Mouse (Mus musculus): Measurements from ENCODE around the gene Gm17268. TPM values are rescaled to one million over a fixed set of nuclear protein-coding genes. Genes with fewer than 3 reads are reported as not detected.

Gene Gm17268
- polyA plus RNA-seq, 1 experiment from 2014 or later = not detected

GRCm38 (mm10) chr11:82004810-82005209 is 33.6 kb downstream of the Gm17268 start:
- WGBS = 84% methylated on average over 2 of the region's 2 CpGs
- DNase-seq (ENCODE audit: low spot score) (no peak), ATAC-seq (replicated peaks; ENCODE audit: low FRiP score) (no peak)
- H3K9ac ChIP-seq (ENCODE audit: low read length) = no peak overlapping the region
- no peak overlapping the region for H3K4me3 ChIP-seq (ENCODE audit: low read depth, low read length)
- no peaks in the 10 kb centered on the region for H3K9me3 ChIP-seq (ENCODE audit: control insufficient read depth, low read length)
- no peaks in the 10 kb centered on the region for H3K4me1 ChIP-seq (replicated peaks; ENCODE audit: control insufficient read depth, insufficient read depth, low read length)
- H3K4me2 ChIP-seq (ENCODE audit: low read depth, low read length, severe bottlenecking) = no peak overlapping the region
- H3K27me3 ChIP-seq (ENCODE audit: control insufficient read depth, insufficient read depth, low read length) = no peaks in the 10 kb centered on the region
- no peak overlapping the region for H3K27ac ChIP-seq (ENCODE audit: low read depth, low read length)
- H3K36me3 ChIP-seq (ENCODE audit: control insufficient read depth, insufficient read depth, low read length) = no peaks in the 10 kb centered on the region

GRCm38 (mm10) chr11:82000581-82000980 is 37.8 kb downstream of the Gm17268 start:
- no peaks in the 10 kb centered on the region for H3K4me1 ChIP-seq (replicated peaks; ENCODE audit: control insufficient read depth, insufficient read depth, low read length)
- DNase-seq (ENCODE audit: low spot score) (no peak), ATAC-seq (replicated peaks; ENCODE audit: low FRiP score) (no peak)
- H3K9me3 ChIP-seq (ENCODE audit: control insufficient read depth, low read length) = no peaks in the 10 kb centered on the region
- no peaks in the 10 kb centered on the region for H3K27me3 ChIP-seq (ENCODE audit: control insufficient read depth, insufficient read depth, low read length)
- 61% methylated on average over 5 of the region's 5 CpGs for WGBS
- no peak overlapping the region for H3K4me2 ChIP-seq (ENCODE audit: low read depth, low read length, severe bottlenecking)
- no peak overlapping the region for H3K4me3 ChIP-seq (ENCODE audit: low read depth, low read length)
- no peak overlapping the region for H3K27ac ChIP-seq (ENCODE audit: low read depth, low read length)
- no peak overlapping the region for H3K9ac ChIP-seq (ENCODE audit: low read length)
- no peaks in the 10 kb centered on the region for H3K36me3 ChIP-seq (ENCODE audit: control insufficient read depth, insufficient read depth, low read length)

- Histone ChIP-seq H3K9me3 (ENCODE audit: control insufficient read depth, low read length) (no peaks in the 10 kb centered on the region), H3K36me3 (ENCODE audit: control insufficient read depth, insufficient read depth, low read length) (no peaks in the 10 kb centered on the region), H3K9ac (ENCODE audit: low read length) (no peak overlapping the region), H3K4me3 (ENCODE audit: low read depth, low read length) (no peak overlapping the region), H3K4me1 (replicated peaks; ENCODE audit: control insufficient read depth, insufficient read depth, low read length) (no peaks in the 10 kb centered on the region), H3K4me2 (ENCODE audit: low read depth, low read length, severe bottlenecking) (no peak overlapping the region), H3K27ac (ENCODE audit: low read depth, low read length) (no peak overlapping the region), H3K27me3 (ENCODE audit: control insufficient read depth, insufficient read depth, low read length) (no peaks in the 10 kb centered on the region)
- no peak for ATAC-seq (replicated peaks; ENCODE audit: low FRiP score)
- 91% methylated on average over 4 of the region's 4 CpGs for WGBS
- no peak for DNase-seq (ENCODE audit: low spot score)
Measured at GRCm38 (mm10) chr11:81999469-81999868, 38.9 kb downstream of the Gm17268 start.

- ATAC-seq (replicated peaks; ENCODE audit: low FRiP score) (no peak), DNase-seq (ENCODE audit: low spot score) (no peak)
- H3K4me3 ChIP-seq (ENCODE audit: low read depth, low read length) = no peak overlapping the region
- no peak overlapping the region for H3K27ac ChIP-seq (ENCODE audit: low read depth, low read length)
- 92% methylated on average over 3 of the region's 3 CpGs for WGBS
- H3K27me3 ChIP-seq (ENCODE audit: control insufficient read depth, insufficient read depth, low read length) = no peaks in the 10 kb centered on the region
- no peak overlapping the region for H3K9ac ChIP-seq (ENCODE audit: low read length)
- H3K36me3 ChIP-seq (ENCODE audit: control insufficient read depth, insufficient read depth, low read length) = no peaks in the 10 kb centered on the region
- no peak overlapping the region for H3K4me2 ChIP-seq (ENCODE audit: low read depth, low read length, severe bottlenecking)
- no peaks in the 10 kb centered on the region for H3K4me1 ChIP-seq (replicated peaks; ENCODE audit: control insufficient read depth, insufficient read depth, low read length)
- H3K9me3 ChIP-seq (ENCODE audit: control insufficient read depth, low read length) = no peaks in the 10 kb centered on the region
Measured at GRCm38 (mm10) chr11:81998646-81999045, 39.7 kb downstream of the Gm17268 start.

GRCm38 (mm10) chr11:81997085-81997484 is 41.3 kb downstream of the Gm17268 start:
- DNase-seq (ENCODE audit: low spot score) (no peak), ATAC-seq (replicated peaks; ENCODE audit: low FRiP score) (no peak)
- Histone ChIP-seq H3K4me1 (replicated peaks; ENCODE audit: control insufficient read depth, insufficient read depth, low read length) (no peaks in the 10 kb centered on the region), H3K9me3 (ENCODE audit: control insufficient read depth, low read length) (no peaks in the 10 kb centered on the region), H3K4me2 (ENCODE audit: low read depth, low read length, severe bottlenecking) (no peak overlapping the region), H3K27me3 (ENCODE audit: control insufficient read depth, insufficient read depth, low read length) (no peaks in the 10 kb centered on the region), H3K27ac (ENCODE audit: low read depth, low read length) (no peak overlapping the region), H3K36me3 (ENCODE audit: control insufficient read depth, insufficient read depth, low read length) (no peaks in the 10 kb centered on the region), H3K4me3 (ENCODE audit: low read depth, low read length) (no peak overlapping the region), H3K9ac (ENCODE audit: low read length) (no peak overlapping the region)
- 89% methylated on average over 5 of the region's 5 CpGs for WGBS

GRCm38 (mm10) chr11:81996172-81996841 is 42.1 kb downstream of the Gm17268 start:
- no peaks in the 10 kb centered on the region for H3K36me3 ChIP-seq (ENCODE audit: control insufficient read depth, insufficient read depth, low read length)
- H3K4me1 ChIP-seq (replicated peaks; ENCODE audit: control insufficient read depth, insufficient read depth, low read length) = no peaks in the 10 kb centered on the region
- 67% methylated on average over 10 of the region's 10 CpGs for WGBS
- no peak overlapping the region for H3K9ac ChIP-seq (ENCODE audit: low read length)
- no peak overlapping the region for H3K4me3 ChIP-seq (ENCODE audit: low read depth, low read length)
- no peaks in the 10 kb centered on the region for H3K9me3 ChIP-seq (ENCODE audit: control insufficient read depth, low read length)
- no peaks in the 10 kb centered on the region for H3K27me3 ChIP-seq (ENCODE audit: control insufficient read depth, insufficient read depth, low read length)
- ATAC-seq (replicated peaks; ENCODE audit: low FRiP score) (no peak), DNase-seq (ENCODE audit: low spot score) (peak; percentile 89)
- H3K4me2 ChIP-seq (ENCODE audit: low read depth, low read length, severe bottlenecking) = no peak overlapping the region
- H3K27ac ChIP-seq (ENCODE audit: low read depth, low read length) = no peak overlapping the region

GRCm38 (mm10) chr11:81983146-81983545 is 55.2 kb downstream of the Gm17268 start:
- 37% methylated on average over 5 of the region's 5 CpGs for WGBS
- no peak overlapping the region for H3K27ac ChIP-seq (ENCODE audit: low read depth, low read length)

GRCm38 (mm10) chr11:81982191-81982590 is 56.2 kb downstream of the Gm17268 start:
- Histone ChIP-seq H3K9ac (ENCODE audit: low read length) (no peak overlapping the region), H3K27me3 (ENCODE audit: control insufficient read depth, insufficient read depth, low read length) (no peaks in the 10 kb centered on the region), H3K9me3 (ENCODE audit: control insufficient read depth, low read length) (no peaks in the 10 kb centered on the region), H3K4me3 (ENCODE audit: low read depth, low read length) (no peak overlapping the region), H3K4me2 (ENCODE audit: low read depth, low read length, severe bottlenecking) (no peak overlapping the region), H3K27ac (ENCODE audit: low read depth, low read length) (no peak overlapping the region), H3K36me3 (ENCODE audit: control insufficient read depth, insufficient read depth, low read length) (no peaks in the 10 kb centered on the region), H3K4me1 (replicated peaks; ENCODE audit: control insufficient read depth, insufficient read depth, low read length) (0 out of 2 replicates have a peak, but pooled peaks cover 3% of the 10 kb centered on the region)
- ATAC-seq (replicated peaks; ENCODE audit: low FRiP score) (no peak), DNase-seq (ENCODE audit: low spot score) (no peak)
- WGBS = 46% methylated on average over 11 of the region's 11 CpGs

More at GRCm38 (mm10) chr11:81983146-81983545, 55.2 kb downstream of the Gm17268 start:
- DNase-seq (ENCODE audit: low spot score) = peak; percentile 72
- no peak overlapping the region for H3K4me3 ChIP-seq (ENCODE audit: low read depth, low read length)
- H3K27me3 ChIP-seq (ENCODE audit: control insufficient read depth, insufficient read depth, low read length) = no peaks in the 10 kb centered on the region
- H3K36me3 ChIP-seq (ENCODE audit: control insufficient read depth, insufficient read depth, low read length) = no peaks in the 10 kb centered on the region
- no peak for ATAC-seq (replicated peaks; ENCODE audit: low FRiP score)
- H3K4me1 ChIP-seq (replicated peaks; ENCODE audit: control insufficient read depth, insufficient read depth, low read length) = 0 out of 2 replicates have a peak, but pooled peaks cover 3% of the 10 kb centered on the region
- no peak overlapping the region for H3K4me2 ChIP-seq (ENCODE audit: low read depth, low read length, severe bottlenecking)
- H3K9ac ChIP-seq (ENCODE audit: low read length) = no peak overlapping the region
- no peaks in the 10 kb centered on the region for H3K9me3 ChIP-seq (ENCODE audit: control insufficient read depth, low read length)

Measured in forebrain, embryonic 11.5 days (tissue).